Mouse (Mus musculus) yolk sac, embryonic 10.5 days (tissue): ENCODE measurements at regions not wholly inside any gene's neighbourhood (a gene's known extent, or its start where the extent isn't known, plus 50 kb on each side); places are given as distances from the start of the nearest gene placed in this dataset.
"Not testable (repeated sequence)": the region's sequence is repeated elsewhere in the genome, so short reads cannot be mapped to it uniquely, and the experiment has no call there.

ENCODE experiments used
- DNase-seq: peaks from one replicate; pipeline ENCODE4 v3.0.0-alpha.2; 2017; ENCODE audit warnings: low spot score

- no peak for DNase-seq
Measured at GRCm38 (mm10) chr17:4024384-4024783, 328.3 kb upstream of the Nox3 start.

- no peak for DNase-seq
Measured at GRCm38 (mm10) chr17:4029202-4029601, 333.1 kb upstream of the Nox3 start.

- DNase-seq: no peak
Measured at GRCm38 (mm10) chr17:4034816-4035360, 338.8 kb upstream of the Nox3 start.

GRCm38 (mm10) chr17:4040104-4040664 is 344.1 kb upstream of the Nox3 start:
- DNase-seq: peak; percentile 2

- not testable (repeated sequence) for DNase-seq
Measured at GRCm38 (mm10) chr17:4060186-4060585, 364.1 kb upstream of the Nox3 start.

GRCm38 (mm10) chr17:4073381-4073780 is 377.3 kb upstream of the Nox3 start:
- no peak for DNase-seq

GRCm38 (mm10) chr17:4080564-4080963 is 384.5 kb upstream of the Nox3 start:
- DNase-seq: no peak

- no peak for DNase-seq
Measured at GRCm38 (mm10) chr17:4094621-4095020, 398.6 kb upstream of the Nox3 start.

GRCm38 (mm10) chr17:4103321-4103720 is 407.3 kb upstream of the Nox3 start:
- DNase-seq: no peak

GRCm38 (mm10) chr17:4109263-4109662 is 413.2 kb upstream of the Nox3 start:
- no peak for DNase-seq

- no peak for DNase-seq
Measured at GRCm38 (mm10) chr17:4113021-4113420, 417.0 kb upstream of the Nox3 start.

GRCm38 (mm10) chr17:4116476-4116875 is 420.4 kb upstream of the Nox3 start:
- no peak for DNase-seq

- DNase-seq: no peak
Measured at GRCm38 (mm10) chr17:4133678-4134077, 437.6 kb upstream of the Nox3 start.

- no peak for DNase-seq
Measured at GRCm38 (mm10) chr17:4163502-4163901, 467.4 kb upstream of the Nox3 start.

GRCm38 (mm10) chr17:4173951-4174361 is 477.9 kb upstream of the Nox3 start:
- peak; percentile 70 for DNase-seq

- DNase-seq: no peak
Measured at GRCm38 (mm10) chr17:4175006-4175405, 478.9 kb upstream of the Nox3 start.

GRCm38 (mm10) chr17:4176524-4176923 is 480.5 kb upstream of the Nox3 start:
- no peak for DNase-seq

- no peak for DNase-seq
Measured at GRCm38 (mm10) chr17:4177485-4178150, 481.6 kb upstream of the Nox3 start.

GRCm38 (mm10) chr17:4179271-4179670 is 483.2 kb upstream of the Nox3 start:
- no peak for DNase-seq

GRCm38 (mm10) chr17:4182106-4182505 is 486.0 kb upstream of the Nox3 start:
- DNase-seq: no peak

GRCm38 (mm10) chr17:4186802-4187201 is 490.7 kb upstream of the Nox3 start:
- no peak for DNase-seq

- DNase-seq: no peak
Measured at GRCm38 (mm10) chr17:4187606-4188005, 491.5 kb upstream of the Nox3 start.

- DNase-seq: peak; percentile 45
Measured at GRCm38 (mm10) chr17:4196793-4197448, 500.9 kb upstream of the Nox3 start.
